Mouse (Mus musculus) kidney, postnatal 0 days (tissue): ENCODE results near the gene Crebrf. TPM values are rescaled to one million over a fixed set of nuclear protein-coding genes. Genes with fewer than 3 reads are reported as not detected.

Experiments
- ATAC-seq: fragments of 200-750 bp; cut with Nextera tagmentation; replicated peaks from 2 replicates; pipeline ENCODE4 v1.8.0; 2017; ENCODE audit warnings: low read depth, moderate number of reproducible peaks, moderate TSS enrichment, moderate library complexity; ENCODE audit not compliant: low FRiP score
- DNase-seq: peaks from one replicate; pipeline ENCODE4 v3.0.0-alpha.2; 2016; ENCODE audit warnings: low spot score
- H3K27ac ChIP-seq: fragments of 300-500 bp; sonication (generic); 2 replicates; pipeline ENCODE4 v1.5.1; 2014; ENCODE audit warnings: mild to moderate bottlenecking
- H3K27me3 ChIP-seq: fragments of 300-500 bp; sonication (generic); 2 replicates; pipeline ENCODE4 v1.6.1; 2014; ENCODE audit warnings: low read length, mixed read lengths; ENCODE audit not compliant: insufficient read depth
- H3K36me3 ChIP-seq: fragments of 300-500 bp; sonication (generic); 2 replicates; pipeline ENCODE4 v1.6.1; 2014; ENCODE audit warnings: low read length, mixed read lengths; ENCODE audit not compliant: insufficient read depth
- H3K4me1 ChIP-seq: fragments of 300-500 bp; sonication (generic); replicated peaks from 2 replicates; pipeline ENCODE4 v1.6.1; 2014; ENCODE audit warnings: antibody characterized with exemption, low read length, mixed read lengths; ENCODE audit not compliant: insufficient read depth
- H3K4me2 ChIP-seq: fragments of 300-500 bp; sonication (generic); 2 replicates; pipeline ENCODE4 v1.6.1; 2014; ENCODE audit warnings: mild to moderate bottlenecking, low read length, moderate library complexity, mixed read lengths
- H3K4me3 ChIP-seq: fragments of 300-500 bp; sonication (generic); replicated peaks from 2 replicates; pipeline ENCODE4 v1.5.1; 2014; ENCODE audit warnings: low read depth, low read length
- H3K9ac ChIP-seq: fragments of 300-500 bp; sonication (generic); 2 replicates; pipeline ENCODE4 v1.6.1; 2014; ENCODE audit warnings: low read depth, low read length
- H3K9me3 ChIP-seq: fragments of 300-500 bp; sonication (generic); replicated peaks from 2 replicates; pipeline ENCODE4 v1.6.1; 2016; ENCODE audit warnings: low read length, inconsistent platforms, mixed read lengths
- CTCF ChIP-seq: IDR thresholded peaks from 2 replicates; pipeline ENCODE4 v1.5.1; 2016; ENCODE audit warnings: antibody characterized with exemption, low read depth, mild to moderate bottlenecking, moderate library complexity
- WGBS: fragments of 180-500 bp; shearing (Covaris S2); extraction: QIAGEN DNeasy Blood & Tissue Kit; methylation state at CpG from one replicate; pipeline ENCODE4 v1.1.7; 2014; 5-methylcytosine and 5-hydroxymethylcytosine counted together
- polyA plus RNA-seq: library from polyadenylated mRNA; unstranded; fragments of >200 nt; fragmentation: Nextera tagmentation; extraction: Ambion mirVana; gene quantifications from 2 replicates; pipeline ENCODE4 v1.2.1, GENCODE M21; 2015

Crebrf gene
- polyA plus RNA-seq, 1 experiment from 2014 or later, result 17.6 TPM

DNA sequence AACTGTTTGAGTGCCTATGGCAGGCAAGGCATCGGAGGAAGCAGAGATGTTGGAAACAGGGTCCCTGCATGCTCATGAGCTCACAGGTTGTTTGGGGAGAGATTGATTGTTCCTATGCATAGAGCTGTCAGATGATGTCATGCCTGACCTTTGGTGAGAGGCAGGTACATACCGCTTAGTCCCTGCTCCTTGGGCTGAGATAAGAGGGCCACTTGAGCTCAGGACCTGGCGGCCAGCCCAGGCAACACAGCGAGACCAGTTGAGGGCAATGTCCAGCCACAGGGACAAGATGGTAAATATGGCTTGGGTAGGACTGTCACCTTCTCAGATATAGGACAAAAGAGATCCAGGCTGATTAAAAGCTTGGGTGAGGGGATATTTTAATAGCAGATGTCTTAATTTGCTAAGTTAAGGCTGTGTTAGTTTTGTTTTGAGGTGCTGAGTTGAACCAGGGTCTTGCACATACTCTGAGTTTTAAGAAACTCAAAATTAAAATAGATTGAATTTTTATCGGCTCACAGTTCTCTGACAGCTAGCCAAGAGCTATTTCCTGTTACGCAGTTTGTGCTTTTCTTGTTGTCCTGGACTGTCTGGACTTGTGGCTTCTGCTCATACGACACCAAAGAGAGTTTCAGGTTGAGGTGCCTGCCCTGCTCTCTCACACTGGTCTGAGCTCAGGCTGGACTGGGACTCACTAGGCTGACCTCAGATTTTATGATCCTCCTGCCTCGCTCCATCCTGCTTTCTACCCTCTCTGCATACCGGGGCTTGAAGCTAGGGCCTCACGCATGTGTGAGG, 15.4 kb upstream of the Crebrf start:
- no peaks in the 10 kb centered on the region for H3K4me1 ChIP-seq
- no peak for TF ChIP-seq CTCF
- H3K4me3 ChIP-seq, result no peak overlapping the region
- no peaks in the 10 kb centered on the region for H3K27me3 ChIP-seq
- H3K27ac ChIP-seq, result no peak overlapping the region
- no peak for DNase-seq
- no peak overlapping the region for H3K9ac ChIP-seq
- no peaks in the 10 kb centered on the region for H3K9me3 ChIP-seq
- 0 out of 2 replicates have a peak, but pooled peaks have one; percentile 36 for ATAC-seq
- H3K36me3 ChIP-seq, result peaks cover 29% of the 10 kb centered on the region
- 86% methylated on average over 10 of the region's 10 CpGs for WGBS
- H3K4me2 ChIP-seq, result no peak overlapping the region

DNA sequence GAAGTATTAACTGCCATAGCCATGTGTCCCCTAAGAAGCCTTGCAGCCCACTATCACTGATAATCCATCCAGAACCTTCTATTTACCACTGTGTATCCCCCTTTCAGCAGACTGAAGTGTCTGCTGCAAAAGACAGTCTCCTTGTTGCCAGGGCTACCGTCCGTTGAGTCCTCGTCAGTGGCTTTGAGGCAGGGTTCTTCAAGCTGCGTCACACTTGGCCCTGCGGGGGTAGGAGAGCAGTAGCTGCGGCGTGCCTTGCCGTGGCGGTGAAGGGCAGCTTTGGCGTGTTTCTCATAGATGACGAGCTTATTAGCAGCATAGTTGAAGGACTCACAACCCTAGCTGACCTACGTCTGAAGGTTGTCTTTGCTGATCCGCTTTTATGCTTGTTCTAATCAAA, 13.9 kb upstream of the Crebrf start:
- no peak for DNase-seq
- Histone ChIP-seq H3K9ac (no peak overlapping the region), H3K9me3 (no peaks in the 10 kb centered on the region), H3K4me1 (no peaks in the 10 kb centered on the region), H3K4me2 (no peak overlapping the region), H3K27ac (no peak overlapping the region), H3K36me3 (peaks cover 25% of the 10 kb centered on the region), H3K4me3 (no peak overlapping the region), H3K27me3 (no peaks in the 10 kb centered on the region)
- 86% methylated on average over 13 of the region's 13 CpGs for WGBS
- no peak for TF ChIP-seq CTCF
- no peak for ATAC-seq

DNA sequence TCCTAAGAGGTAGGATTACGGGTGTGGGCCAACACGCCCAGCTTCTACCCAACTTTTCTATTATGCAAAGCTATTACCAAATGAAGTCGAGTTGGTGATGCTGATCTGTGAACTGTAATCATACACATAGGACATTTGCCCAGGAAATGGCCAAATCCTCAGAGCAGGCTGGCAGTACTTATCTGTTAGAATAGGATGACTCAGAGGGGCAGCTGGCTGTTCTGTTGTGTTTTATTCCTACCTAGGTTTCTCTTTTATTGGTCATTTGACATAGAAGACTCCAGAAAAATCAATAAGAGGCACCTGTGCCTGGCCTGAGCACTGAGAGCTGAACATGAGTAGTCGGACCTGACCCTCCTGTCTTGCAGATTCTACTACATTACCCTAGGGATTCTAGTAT, 12.8 kb upstream of the Crebrf start:
- Histone ChIP-seq H3K4me3 (no peak overlapping the region), H3K9me3 (no peaks in the 10 kb centered on the region), H3K4me2 (no peak overlapping the region), H3K27me3 (no peaks in the 10 kb centered on the region), H3K9ac (no peak overlapping the region), H3K4me1 (no peaks in the 10 kb centered on the region), H3K27ac (no peak overlapping the region), H3K36me3 (peaks cover 22% of the 10 kb centered on the region; the same call in 1 of the 2 replicates)
- DNase-seq, result no peak
- TF ChIP-seq CTCF, result no peak
- ATAC-seq, result no peak
- 89% methylated on average over 4 of the region's 4 CpGs for WGBS

DNA sequence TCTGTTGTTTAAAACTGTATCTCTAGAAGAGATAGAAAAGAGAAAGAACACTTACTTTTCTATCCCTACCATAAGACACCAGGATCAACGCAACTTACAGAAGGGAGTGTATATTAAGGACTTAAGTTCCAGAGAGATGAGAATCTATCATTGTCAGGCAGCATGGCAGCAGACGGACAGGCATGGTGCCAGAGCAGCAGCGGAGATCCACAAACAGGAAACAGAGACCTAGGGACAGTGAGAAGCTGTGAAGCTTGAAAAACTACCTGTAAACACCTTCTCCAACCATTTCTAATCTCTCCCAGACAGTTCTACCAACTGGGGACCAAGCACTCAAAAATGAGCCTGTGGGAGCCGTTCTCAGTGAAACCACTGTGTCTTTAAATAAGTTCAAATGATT, 11.8 kb upstream of the Crebrf start:
- Histone ChIP-seq H3K4me2 (no peak overlapping the region), H3K9ac (no peak overlapping the region), H3K27ac (no peak overlapping the region), H3K27me3 (no peaks in the 10 kb centered on the region), H3K36me3 (peaks cover 14% of the 10 kb centered on the region; the same call in 1 of the 2 replicates), H3K9me3 (no peaks in the 10 kb centered on the region), H3K4me3 (no peak overlapping the region), H3K4me1 (no peaks in the 10 kb centered on the region)
- no peak for TF ChIP-seq CTCF
- DNase-seq (no peak), ATAC-seq (no peak)
- 75% methylated on average over 4 of the region's 4 CpGs for WGBS

DNA sequence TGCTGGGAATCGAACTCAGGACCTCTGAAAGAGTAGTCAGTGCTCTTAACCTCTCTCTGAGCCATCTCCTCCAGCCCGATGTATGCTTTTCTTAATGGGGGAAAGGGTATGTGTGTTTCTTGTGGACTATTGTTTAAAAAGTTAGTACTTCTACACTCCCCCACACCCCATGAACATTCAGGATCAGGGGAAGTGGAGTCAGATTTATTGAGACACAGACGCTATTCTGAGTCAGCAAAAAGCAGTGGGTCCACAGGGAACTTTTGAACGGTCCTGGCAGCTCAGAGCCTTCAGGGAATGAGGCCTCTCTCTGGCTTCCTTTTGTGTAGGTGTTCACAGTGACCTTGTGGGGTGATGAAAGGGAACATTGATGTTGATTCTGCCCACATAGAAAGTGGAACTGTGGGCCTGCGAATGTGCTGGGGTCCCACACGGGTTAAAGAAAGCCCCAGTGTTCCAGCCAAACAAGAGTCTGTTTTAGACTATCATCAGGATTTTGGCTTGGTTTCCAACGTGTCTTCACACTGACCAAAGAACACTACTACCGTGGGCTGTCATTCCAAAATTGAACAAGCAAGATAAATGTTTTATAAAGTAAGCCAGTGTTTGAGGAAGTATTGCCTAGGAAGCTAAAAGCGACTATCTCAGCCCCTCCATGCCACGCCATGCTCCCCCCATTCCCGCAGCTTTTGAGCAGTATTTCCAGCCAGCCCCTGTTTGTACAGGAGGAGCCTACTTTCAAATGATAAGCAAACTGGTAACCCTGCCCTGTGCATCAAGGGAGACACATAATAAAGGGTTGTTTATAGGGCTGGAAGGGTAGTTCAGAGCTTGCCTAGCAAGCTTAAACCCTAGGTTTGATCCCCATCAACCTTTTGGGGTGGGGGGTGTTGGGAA, 9.7 kb upstream of the Crebrf start:
- Histone ChIP-seq H3K9me3 (no peaks in the 10 kb centered on the region), H3K36me3 (0 out of 2 replicates have a peak, but pooled peaks cover 7% of the 10 kb centered on the region), H3K4me2 (no peak overlapping the region), H3K27me3 (no peaks in the 10 kb centered on the region), H3K4me3 (no peak overlapping the region), H3K9ac (no peak overlapping the region), H3K27ac (no peak overlapping the region), H3K4me1 (no peaks in the 10 kb centered on the region)
- 57% methylated on average over 11 of the region's 11 CpGs for WGBS
- no peak for TF ChIP-seq CTCF
- ATAC-seq (no peak), DNase-seq (peak; percentile 8)

DNA sequence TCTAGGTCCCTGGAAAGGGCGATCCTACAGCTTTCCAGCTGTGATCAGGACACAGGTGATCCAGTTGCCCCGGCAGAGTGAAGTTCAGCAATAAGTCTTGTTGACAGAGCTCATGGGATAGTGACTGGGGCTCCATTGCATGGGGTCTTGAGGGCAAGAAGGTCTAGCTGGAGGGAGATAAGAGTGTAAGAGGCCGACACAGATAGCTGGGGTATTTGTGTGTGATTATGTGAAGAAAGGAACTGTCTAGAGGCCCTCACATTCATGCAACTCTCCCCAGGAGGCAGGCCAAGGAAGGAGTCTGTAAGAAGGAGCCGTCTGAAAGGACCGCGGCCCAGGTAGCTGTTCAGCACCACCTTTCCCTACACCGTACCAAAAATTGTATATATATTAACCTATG, 8.4 kb upstream of the Crebrf start:
- 58% methylated on average over 7 of the region's 7 CpGs for WGBS
- Histone ChIP-seq H3K36me3 (0 out of 2 replicates have a peak, but pooled peaks cover 3% of the 10 kb centered on the region), H3K4me3 (no peak overlapping the region), H3K9me3 (no peaks in the 10 kb centered on the region), H3K27ac (no peak overlapping the region), H3K4me1 (no peaks in the 10 kb centered on the region), H3K27me3 (no peaks in the 10 kb centered on the region), H3K9ac (no peak overlapping the region), H3K4me2 (no peak overlapping the region)
- no peak for DNase-seq
- TF ChIP-seq CTCF, result no peak
- no peak for ATAC-seq
